Mouse (Mus musculus): ENCODE measurements around the gene Ghr. TPM values are rescaled to one million over a fixed set of nuclear protein-coding genes. Genes with fewer than 3 reads are reported as not detected.

The Ghr gene
- polyA plus RNA-seq, 1 experiment, result 147 TPM

- H3K36me3 ChIP-seq (ENCODE audit: control insufficient read depth, insufficient read depth, low read length), result no peaks in the 10 kb centered on the region
- H3K27me3 ChIP-seq (replicated peaks; ENCODE audit: control insufficient read depth, insufficient read depth, low read length), result no peaks in the 10 kb centered on the region
- H3K4me1 ChIP-seq (ENCODE audit: control insufficient read depth, insufficient read depth, low read length), result no peaks in the 10 kb centered on the region
- DNase-seq, result peak; percentile 21
- no peak overlapping the region for H3K4me3 ChIP-seq (ENCODE audit: insufficient read depth, low read depth, low read length)
- TF ChIP-seq CTCF (conservative IDR thresholded peaks at IDR 0.05; ENCODE audit: insufficient read depth, insufficient read length, low read depth, low read length) (no peak), POLR2A (IDR thresholded peaks at IDR 0.05; ENCODE audit: low read depth, low read length) (no peak)
- no peak overlapping the region for H3K27ac ChIP-seq (ENCODE audit: insufficient read depth, low read depth, low read length)
These were observed 270.4 kb downstream of the Ghr start for GRCm38 (mm10) chr15:3312937-3313336.

- no peaks in the 10 kb centered on the region for H3K27me3 ChIP-seq (replicated peaks; ENCODE audit: control insufficient read depth, insufficient read depth, low read length)
- no peaks in the 10 kb centered on the region for H3K4me1 ChIP-seq (ENCODE audit: control insufficient read depth, insufficient read depth, low read length)
- DNase-seq, result no peak
- 84% methylated on average over 3 of the region's 3 CpGs for WGBS
- no peaks in the 10 kb centered on the region for H3K36me3 ChIP-seq (ENCODE audit: control insufficient read depth, insufficient read depth, low read length)
- TF ChIP-seq CTCF (conservative IDR thresholded peaks at IDR 0.05; ENCODE audit: insufficient read depth, insufficient read length, low read depth, low read length) (no peak), POLR2A (IDR thresholded peaks at IDR 0.05; ENCODE audit: low read depth, low read length) (no peak)
- H3K4me3 ChIP-seq (ENCODE audit: insufficient read depth, low read depth, low read length), result no peak overlapping the region
- no peak overlapping the region for H3K27ac ChIP-seq (ENCODE audit: insufficient read depth, low read depth, low read length)
These were observed 273.4 kb downstream of the Ghr start for GRCm38 (mm10) chr15:3309856-3310255.

- no peaks in the 10 kb centered on the region for H3K36me3 ChIP-seq (ENCODE audit: control insufficient read depth, insufficient read depth, low read length)
- TF ChIP-seq CTCF (conservative IDR thresholded peaks at IDR 0.05; ENCODE audit: insufficient read depth, insufficient read length, low read depth, low read length) (no peak), POLR2A (IDR thresholded peaks at IDR 0.05; ENCODE audit: low read depth, low read length) (no peak)
- DNase-seq, result no peak
- H3K27ac ChIP-seq (ENCODE audit: insufficient read depth, low read depth, low read length), result no peak within 1 kb of the TSS
- H3K4me3 ChIP-seq (ENCODE audit: insufficient read depth, low read depth, low read length), result no peak within 1 kb of the TSS
- no peaks in the 10 kb centered on the region for H3K4me1 ChIP-seq (ENCODE audit: control insufficient read depth, insufficient read depth, low read length)
- H3K27me3 ChIP-seq (replicated peaks; ENCODE audit: control insufficient read depth, insufficient read depth, low read length), result no peaks in the 10 kb centered on the region
- 92% methylated on average over 12 of the region's 12 CpGs for WGBS
These were observed 279.9 kb downstream of the Ghr start, which contains the start of gene Ccdc152 for GRCm38 (mm10) chr15:3303426-3303825. Gene Ccdc152, minus strand, starts transcription at chr15:3303526.

- Histone ChIP-seq H3K27ac (ENCODE audit: insufficient read depth, low read depth, low read length) (no peak overlapping the region), H3K4me3 (ENCODE audit: insufficient read depth, low read depth, low read length) (no peak overlapping the region), H3K4me1 (ENCODE audit: control insufficient read depth, insufficient read depth, low read length) (no peaks in the 10 kb centered on the region), H3K36me3 (ENCODE audit: control insufficient read depth, insufficient read depth, low read length) (no peaks in the 10 kb centered on the region), H3K27me3 (replicated peaks; ENCODE audit: control insufficient read depth, insufficient read depth, low read length) (no peaks in the 10 kb centered on the region)
- no peak for DNase-seq
- WGBS, result 71% methylated on average over 4 of the region's 4 CpGs
- TF ChIP-seq POLR2A (IDR thresholded peaks at IDR 0.05; ENCODE audit: low read depth, low read length) (no peak), CTCF (conservative IDR thresholded peaks at IDR 0.05; ENCODE audit: insufficient read depth, insufficient read length, low read depth, low read length) (no peak)
These were observed 282.8 kb downstream of the Ghr start for GRCm38 (mm10) chr15:3300361-3301100.

- H3K36me3 ChIP-seq (ENCODE audit: control insufficient read depth, insufficient read depth, low read length), result no peaks in the 10 kb centered on the region
- 76% methylated on average over 8 of the region's 8 CpGs for WGBS
- no peaks in the 10 kb centered on the region for H3K4me1 ChIP-seq (ENCODE audit: control insufficient read depth, insufficient read depth, low read length)
- H3K4me3 ChIP-seq (ENCODE audit: insufficient read depth, low read depth, low read length), result no peak overlapping the region
- TF ChIP-seq CTCF (conservative IDR thresholded peaks at IDR 0.05; ENCODE audit: insufficient read depth, insufficient read length, low read depth, low read length) (no peak), POLR2A (IDR thresholded peaks at IDR 0.05; ENCODE audit: low read depth, low read length) (no peak)
- H3K27me3 ChIP-seq (replicated peaks; ENCODE audit: control insufficient read depth, insufficient read depth, low read length), result no peaks in the 10 kb centered on the region
- H3K27ac ChIP-seq (ENCODE audit: insufficient read depth, low read depth, low read length), result no peak overlapping the region
- no peak for DNase-seq
These were observed 285.7 kb downstream of the Ghr start for GRCm38 (mm10) chr15:3297615-3298014.

- no peak overlapping the region for H3K4me3 ChIP-seq (ENCODE audit: insufficient read depth, low read depth, low read length)
- TF ChIP-seq CTCF (conservative IDR thresholded peaks at IDR 0.05; ENCODE audit: insufficient read depth, insufficient read length, low read depth, low read length) (no peak), POLR2A (IDR thresholded peaks at IDR 0.05; ENCODE audit: low read depth, low read length) (no peak)
- no peak for DNase-seq
- WGBS, result 81% methylated on average over 1 of the region's 1 CpGs
- H3K27me3 ChIP-seq (replicated peaks; ENCODE audit: control insufficient read depth, insufficient read depth, low read length), result no peaks in the 10 kb centered on the region
- H3K36me3 ChIP-seq (ENCODE audit: control insufficient read depth, insufficient read depth, low read length), result peaks cover 2% of the 10 kb centered on the region; the same call in 1 of the 2 replicates
- H3K27ac ChIP-seq (ENCODE audit: insufficient read depth, low read depth, low read length), result no peak overlapping the region
- H3K4me1 ChIP-seq (ENCODE audit: control insufficient read depth, insufficient read depth, low read length), result no peaks in the 10 kb centered on the region
These were observed 287.3 kb downstream of the Ghr start for GRCm38 (mm10) chr15:3295986-3296385.

GRCm38 (mm10) chr15:3293477-3293876 lies 289.8 kb downstream of the Ghr start:
- H3K4me3 ChIP-seq (ENCODE audit: insufficient read depth, low read depth, low read length), result no peak overlapping the region
- peaks cover 2% of the 10 kb centered on the region; the same call in 1 of the 2 replicates for H3K36me3 ChIP-seq (ENCODE audit: control insufficient read depth, insufficient read depth, low read length)
- WGBS, result 72% methylated on average over 1 of the region's 1 CpGs
- no peaks in the 10 kb centered on the region for H3K27me3 ChIP-seq (replicated peaks; ENCODE audit: control insufficient read depth, insufficient read depth, low read length)
- no peak overlapping the region for H3K27ac ChIP-seq (ENCODE audit: insufficient read depth, low read depth, low read length)
- TF ChIP-seq CTCF (conservative IDR thresholded peaks at IDR 0.05; ENCODE audit: insufficient read depth, insufficient read length, low read depth, low read length) (no peak), POLR2A (IDR thresholded peaks at IDR 0.05; ENCODE audit: low read depth, low read length) (no peak)
- no peak for DNase-seq
- H3K4me1 ChIP-seq (ENCODE audit: control insufficient read depth, insufficient read depth, low read length), result no peaks in the 10 kb centered on the region
